Mouse (Mus musculus): ENCODE results near the gene Lrmp.

GRCm38 (mm10) chr6:145089373-145089772 is 26.1 kb upstream of the Lrmp start:
- TF ChIP-seq CTCF (IDR thresholded peaks at IDR 0.05; ENCODE audit: insufficient read depth, low read length) (no peak), POLR2A (IDR thresholded peaks at IDR 0.05; ENCODE audit: borderline replicate concordance, extremely low read depth, low read depth, low read length) (no peak)

Measured in lung, adult 2 months (tissue).